Mouse (Mus musculus): ENCODE results near the gene Gpr68.

GRCm38 (mm10) chr12:100907598-100908297 is at the start of gene Gpr68:
- TF ChIP-seq CTCF (IDR thresholded peaks at IDR 0.05; ENCODE audit: extremely low read depth, insufficient read depth, low read length) (no peak), POLR2A (IDR thresholded peaks at IDR 0.05; ENCODE audit: extremely low read depth, insufficient read depth, low read length) (no peak)

All from cortical plate, adult 2 months (tissue).